Mouse (Mus musculus): ENCODE data around the gene Olfr695.

DNA sequence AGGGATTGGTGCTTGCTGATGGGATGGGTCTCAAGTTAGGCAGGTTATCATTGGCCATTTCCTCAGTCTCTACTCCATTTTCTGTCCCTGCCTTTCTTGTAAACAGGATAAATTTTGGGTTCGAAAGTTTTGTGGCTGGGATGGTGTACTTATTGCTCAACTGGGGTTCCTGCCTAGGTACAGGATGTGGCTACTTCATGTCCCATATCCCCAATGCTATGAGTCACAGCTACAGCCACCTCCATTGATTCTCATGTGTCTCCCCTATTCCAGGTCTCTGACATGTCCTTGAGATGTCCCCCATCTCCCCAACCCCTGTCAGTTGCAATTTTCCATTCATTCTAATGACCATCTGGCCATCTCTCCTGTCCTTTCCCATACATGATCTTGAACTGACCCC is 19.3 kb downstream of the Olfr695 start:
- TF ChIP-seq CTCF (IDR thresholded peaks at IDR 0.05; ENCODE audit: extremely low read depth, insufficient read depth, low read length) (no peak), POLR2A (IDR thresholded peaks at IDR 0.05; ENCODE audit: extremely low read depth, insufficient read depth, low read length) (no peak)
